Mouse (Mus musculus) kidney, embryonic 16.5 days (tissue): Measurements from ENCODE around the gene Hist1h3i. TPM values are rescaled to one million over a fixed set of nuclear protein-coding genes. Genes with fewer than 3 reads are reported as not detected.
"Not testable (repeated sequence)": the region's sequence is repeated elsewhere in the genome, so short reads cannot be mapped to it uniquely, and the experiment has no call there.

Experiments used
- ATAC-seq: fragments of 200-750 bp; cut with Nextera tagmentation; 2 replicates; pipeline ENCODE4 v1.8.0; 2017; ENCODE audit warnings: moderate TSS enrichment; ENCODE audit not compliant: low FRiP score, low TSS enrichment
- H3K27ac ChIP-seq: fragments of 300-500 bp; sonication (generic); 2 replicates; pipeline ENCODE4 v1.5.1; 2014; ENCODE audit warnings: low read length
- H3K27me3 ChIP-seq: fragments of 300-500 bp; sonication (generic); 2 replicates; pipeline ENCODE4 v1.6.1; 2014; ENCODE audit warnings: low read length, control low read depth, mixed read lengths; ENCODE audit not compliant: insufficient read depth
- H3K36me3 ChIP-seq: fragments of 300-500 bp; sonication (generic); 2 replicates; pipeline ENCODE4 v1.6.1; 2014; ENCODE audit warnings: low read length, control low read depth, mixed read lengths; ENCODE audit not compliant: insufficient read depth
- H3K4me1 ChIP-seq: fragments of 300-500 bp; sonication (generic); 2 replicates; pipeline ENCODE4 v1.6.1; 2014; ENCODE audit warnings: low read length, control low read depth, mixed read lengths; ENCODE audit not compliant: insufficient read depth
- H3K4me2 ChIP-seq: fragments of 300-500 bp; sonication (generic); replicated peaks from 2 replicates; pipeline ENCODE4 v1.6.1; 2014; ENCODE audit warnings: low read depth, low read length
- H3K4me3 ChIP-seq: fragments of 300-500 bp; sonication (generic); 2 replicates; pipeline ENCODE4 v1.5.1; 2014; ENCODE audit warnings: mild to moderate bottlenecking, low read length
- H3K9ac ChIP-seq: fragments of 300-500 bp; sonication (generic); replicated peaks from 2 replicates; pipeline ENCODE4 v1.6.1; 2014; ENCODE audit warnings: low read length
- H3K9me3 ChIP-seq: fragments of 300-500 bp; sonication (generic); 2 replicates; pipeline ENCODE4 v1.6.1; 2016; ENCODE audit warnings: low read length, control low read depth
- WGBS: fragments of 180-500 bp; shearing (Covaris S2); extraction: QIAGEN DNeasy Blood & Tissue Kit; methylation state at CpG from one replicate; pipeline ENCODE4 v1.1.7; 2014; 5-methylcytosine and 5-hydroxymethylcytosine counted together
- polyA plus RNA-seq: library from polyadenylated mRNA; unstranded; fragments of >200 nt; fragmentation: Nextera tagmentation; extraction: Ambion mirVana; gene quantifications from 2 replicates; pipeline ENCODE4 v1.2.1, GENCODE M21; 2015

Gene Hist1h3i
- polyA plus RNA-seq, 1 experiment from 2014 or later: 117 TPM

- H3K36me3 ChIP-seq: not testable (repeated sequence)
Observed at GRCm38 (mm10) chr13:21753524-21754285, 29.5 kb downstream of the Hist1h3i start, which contains the start of the genes Hist1h2ak and Hist1h2bn. Gene Hist1h2ak, minus strand, starts transcription at chr13:21753827. Gene Hist1h2bn, plus strand, starts transcription at chr13:21754123.

GRCm38 (mm10) chr13:21753051-21753523 lies 30.1 kb downstream of the Hist1h3i start:
- H3K9me3 ChIP-seq: no peaks in the 10 kb centered on the region
- WGBS: under 1% methylated on average over 10 of the region's 10 CpGs
- H3K4me3 ChIP-seq: peak overlapping the region; percentile 52
- H3K27me3 ChIP-seq: no peaks in the 10 kb centered on the region
- no peaks in the 10 kb centered on the region for H3K36me3 ChIP-seq
- H3K4me2 ChIP-seq: peak overlapping the region; percentile 67
- no peak for ATAC-seq
- H3K9ac ChIP-seq: peak overlapping the region; percentile 76
- H3K27ac ChIP-seq: peak overlapping the region; percentile 96
- peaks cover 30% of the 10 kb centered on the region for H3K4me1 ChIP-seq

More at GRCm38 (mm10) chr13:21753524-21754285, 29.5 kb downstream of the Hist1h3i start, which contains the start of the genes Hist1h2ak and Hist1h2bn:
- peak; percentile 95 for ATAC-seq
- peak within 1 kb of the TSS; percentile 67 for H3K4me2 ChIP-seq
- not testable (repeated sequence) for H3K9me3 ChIP-seq, H3K27me3 ChIP-seq
- H3K9ac ChIP-seq: peak within 1 kb of the TSS; percentile 76
- H3K4me3 ChIP-seq: peak within 1 kb of the TSS; percentile 54
- H3K27ac ChIP-seq: peak within 1 kb of the TSS; percentile 96
- peaks cover 30% of the 10 kb centered on the region for H3K4me1 ChIP-seq
- 0% methylated on average over 29 of the region's 50 CpGs for WGBS

GRCm38 (mm10) chr13:21752356-21752755 lies 30.8 kb downstream of the Hist1h3i start:
- peak overlapping the region; percentile 18 for H3K9ac ChIP-seq
- no peaks in the 10 kb centered on the region for H3K9me3 ChIP-seq
- peak overlapping the region; percentile 1; the same call in 1 of the 2 replicates for H3K4me3 ChIP-seq
- H3K4me2 ChIP-seq: peak overlapping the region; percentile 67
- peaks cover 33% of the 10 kb centered on the region for H3K4me1 ChIP-seq
- no peaks in the 10 kb centered on the region for H3K27me3 ChIP-seq
- peak overlapping the region; percentile 66 for H3K27ac ChIP-seq
- ATAC-seq: no peak
- WGBS: 21% methylated on average over 3 of the region's 3 CpGs
- H3K36me3 ChIP-seq: no peaks in the 10 kb centered on the region

- H3K4me2 ChIP-seq: peak overlapping the region; percentile 67
Observed at GRCm38 (mm10) chr13:21751827-21752226, 31.3 kb downstream of the Hist1h3i start.

GRCm38 (mm10) chr13:21751417-21751816 lies 31.8 kb downstream of the Hist1h3i start:
- no peak overlapping the region for H3K4me3 ChIP-seq
- no peak overlapping the region for H3K27ac ChIP-seq
- no peak overlapping the region for H3K4me2 ChIP-seq
- peaks cover 34% of the 10 kb centered on the region for H3K4me1 ChIP-seq
- ATAC-seq: no peak
- H3K36me3 ChIP-seq: no peaks in the 10 kb centered on the region
- H3K9me3 ChIP-seq: no peaks in the 10 kb centered on the region
- no peaks in the 10 kb centered on the region for H3K27me3 ChIP-seq
- no peak overlapping the region for H3K9ac ChIP-seq

More at GRCm38 (mm10) chr13:21751827-21752226, 31.3 kb downstream of the Hist1h3i start:
- H3K36me3 ChIP-seq: no peaks in the 10 kb centered on the region
- H3K27me3 ChIP-seq: no peaks in the 10 kb centered on the region
- 66% methylated on average over 3 of the region's 3 CpGs for WGBS
- no peak overlapping the region; the same call in 1 of the 2 replicates for H3K9ac ChIP-seq
- peaks cover 34% of the 10 kb centered on the region for H3K4me1 ChIP-seq
- no peaks in the 10 kb centered on the region for H3K9me3 ChIP-seq
- H3K4me3 ChIP-seq: no peak overlapping the region
- no peak for ATAC-seq
- H3K27ac ChIP-seq: peak overlapping the region; percentile 66

GRCm38 (mm10) chr13:21750159-21751017 lies 32.8 kb downstream of the Hist1h3i start, which contains the start of gene Hist1h4k:
Gene Hist1h4k, minus strand, starts transcription at chr13:21750505.
- peaks cover 30% of the 10 kb centered on the region for H3K4me1 ChIP-seq
- WGBS: under 1% methylated on average over 40 of the region's 56 CpGs
- not testable (repeated sequence) for H3K27me3 ChIP-seq, H3K36me3 ChIP-seq, H3K9me3 ChIP-seq
- H3K4me3 ChIP-seq: peak within 1 kb of the TSS; percentile 60
- H3K9ac ChIP-seq: peak within 1 kb of the TSS; percentile 78
- peak; percentile 84 for ATAC-seq
- H3K4me2 ChIP-seq: peak within 1 kb of the TSS; percentile 83
- H3K27ac ChIP-seq: peak within 1 kb of the TSS; percentile 96

GRCm38 (mm10) chr13:21749387-21750158 lies 33.6 kb downstream of the Hist1h3i start:
- no peak for ATAC-seq

GRCm38 (mm10) chr13:21745006-21745405 lies 38.2 kb downstream of the Hist1h3i start:
- WGBS: 79% methylated on average over 1 of the region's 1 CpGs
- Histone ChIP-seq H3K4me3 (no peak overlapping the region), H3K27me3 (no peaks in the 10 kb centered on the region), H3K27ac (no peak overlapping the region), H3K9ac (no peak overlapping the region), H3K36me3 (no peaks in the 10 kb centered on the region), H3K4me1 (peaks cover 11% of the 10 kb centered on the region; the same call in 1 of the 2 replicates), H3K4me2 (no peak overlapping the region), H3K9me3 (no peaks in the 10 kb centered on the region)
- no peak for ATAC-seq

More at GRCm38 (mm10) chr13:21749387-21750158, 33.6 kb downstream of the Hist1h3i start:
- Histone ChIP-seq H3K4me3 (peak overlapping the region; percentile 60), H3K9me3 (no peaks in the 10 kb centered on the region), H3K36me3 (no peaks in the 10 kb centered on the region), H3K27me3 (no peaks in the 10 kb centered on the region), H3K27ac (peak overlapping the region; percentile 96), H3K4me1 (peaks cover 28% of the 10 kb centered on the region), H3K4me2 (peak overlapping the region; percentile 83), H3K9ac (peak overlapping the region; percentile 78)
- 2% methylated on average over 5 of the region's 5 CpGs for WGBS
